Mouse (Mus musculus) gastrocnemius, adult 2 months (tissue): ENCODE data around the gene Amacr. TPM values are rescaled to one million over a fixed set of nuclear protein-coding genes. Genes with fewer than 3 reads are reported as not detected.

Source experiments
- DNase-seq: peaks from one replicate; pipeline ENCODE4 v3.0.0; 2022
- H3K27ac ChIP-seq: fragments of 200-600 bp; 2 replicates; pipeline ENCODE4 v1.8.1; 2022; ENCODE audit warnings: mild to moderate bottlenecking
- H3K4me3 ChIP-seq: fragments of 200-600 bp; 2 replicates; pipeline ENCODE4 v1.8.1; 2022; ENCODE audit warnings: mild to moderate bottlenecking, moderate library complexity
- CTCF ChIP-seq: fragments of 200-600 bp; IDR thresholded peaks from 2 replicates; pipeline ENCODE4 v1.8.1; 2022; ENCODE audit warnings: antibody characterized with exemption, mild to moderate bottlenecking, moderate library complexity
- intact Hi-C: fragments of 180-260 bp; cut with DNase I; formaldehyde crosslinking; loops from one replicate; pipeline ENCODE4 v1.15.1; 2025
- total RNA-seq, 2 experiments: library from RNA; stranded (reverse); gene quantifications; 2 replicates each; pipeline ENCODE4 v1.2.3; 2021

The Amacr gene
- total RNA-seq, 2 experiments from 2014 or later, result 15.5 to 23.3 TPM

DNA sequence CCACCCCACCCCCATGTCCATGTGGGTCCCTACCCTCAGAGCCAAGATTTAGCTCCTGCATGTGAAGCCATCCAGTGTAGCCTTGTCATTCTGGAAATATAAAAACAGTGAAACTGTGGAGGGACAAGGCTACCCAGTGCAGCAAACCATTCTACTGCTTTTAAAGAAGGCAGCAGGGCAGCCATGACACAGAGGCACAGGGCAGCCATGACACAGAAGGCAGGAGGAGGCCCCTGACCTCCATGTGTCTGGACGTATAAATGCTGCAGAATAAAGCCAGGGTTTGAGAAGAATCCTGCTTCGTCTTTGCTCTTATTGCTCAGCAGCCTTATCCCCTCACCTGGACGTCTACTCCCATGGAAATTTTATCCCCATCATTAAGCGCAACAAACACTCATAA, 22.2 kb downstream of the Amacr start:
- no peak overlapping the region for H3K4me3 ChIP-seq
- no peak for TF ChIP-seq CTCF
- DNase-seq, result no peak
- intact Hi-C loops, result no loop called here
- H3K27ac ChIP-seq, result no peak overlapping the region

DNA sequence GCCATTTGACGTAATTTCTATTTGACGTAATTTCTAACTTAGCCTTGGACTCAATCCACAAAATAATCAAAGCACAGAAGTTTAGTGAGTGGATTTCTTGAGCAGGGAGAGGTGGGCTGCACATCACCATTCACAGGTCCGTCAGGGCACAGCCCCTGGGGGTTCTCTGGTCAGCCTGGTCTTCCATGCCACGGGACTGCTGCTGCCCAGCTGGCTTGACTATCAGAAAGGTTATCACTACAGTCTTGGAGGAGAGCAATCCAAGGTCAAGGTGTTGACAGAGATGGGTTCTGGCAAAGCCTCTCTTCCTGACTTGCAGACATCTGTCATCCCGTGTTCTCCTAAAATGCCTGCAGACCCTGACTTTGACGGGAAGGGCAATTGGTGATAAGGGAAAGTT, 23.1 kb downstream of the Amacr start:
- no peak overlapping the region for H3K27ac ChIP-seq
- DNase-seq, result no peak
- no peak for TF ChIP-seq CTCF
- intact Hi-C loops, result no loop called here
- no peak overlapping the region for H3K4me3 ChIP-seq

DNA sequence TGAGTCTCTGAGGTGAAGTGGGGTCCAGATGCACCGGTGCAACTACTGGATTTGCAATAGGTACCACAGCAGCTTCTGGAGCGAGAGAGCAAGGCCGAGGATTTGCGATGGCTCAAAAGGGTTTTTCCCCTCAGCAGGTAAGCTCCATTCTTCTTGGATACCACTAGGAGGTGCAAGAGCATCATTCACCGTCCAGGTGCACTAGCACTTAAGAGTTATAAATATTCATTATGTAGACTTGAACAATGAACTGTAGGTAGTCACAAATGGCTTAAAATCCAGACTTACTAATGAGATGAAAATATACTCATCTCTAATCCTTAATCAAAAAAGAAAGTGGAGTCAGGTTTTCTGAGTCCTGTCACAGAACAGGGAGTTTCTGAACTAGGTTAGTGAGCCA, 27.2 kb downstream of the Amacr start:
- no peak overlapping the region for H3K27ac ChIP-seq

DNA sequence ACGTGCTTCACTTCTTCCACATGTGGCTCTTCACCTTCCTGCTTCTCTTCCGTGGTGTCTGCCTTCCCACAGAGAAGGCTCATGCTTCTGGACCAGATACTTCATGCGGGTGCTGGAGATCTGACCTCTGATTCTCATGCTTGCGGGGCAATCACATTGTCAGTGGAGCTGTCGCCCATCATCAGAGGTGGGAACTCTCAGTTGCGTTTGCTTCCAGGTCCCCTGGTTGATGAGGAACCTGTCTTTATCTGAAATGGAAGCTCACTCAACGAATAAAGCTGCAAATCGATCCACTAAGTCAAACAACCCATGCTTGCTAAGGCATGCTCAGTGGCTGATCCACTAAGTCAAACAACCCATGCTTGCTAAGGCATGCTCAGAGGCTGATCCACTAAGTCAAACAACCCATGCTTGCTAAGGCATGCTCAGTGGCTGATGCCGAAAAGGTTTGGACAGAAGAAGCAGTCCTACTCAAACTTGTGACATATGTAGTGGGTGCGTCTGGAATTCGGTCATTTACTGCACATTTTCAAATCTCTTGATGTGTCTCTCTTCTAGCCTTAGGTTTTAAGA, 29.5 kb downstream of the Amacr start:
- Histone ChIP-seq H3K27ac (no peak overlapping the region), H3K4me3 (no peak overlapping the region)
- intact Hi-C loops, result no loop called here
- TF ChIP-seq CTCF, result no peak
- no peak for DNase-seq

More for the DNA sequence above, 27.2 kb downstream of the Amacr start:
- intact Hi-C loops, result no loop called here
- H3K4me3 ChIP-seq, result no peak overlapping the region
- TF ChIP-seq CTCF, result peak; percentile 56
- DNase-seq, result no peak

DNA sequence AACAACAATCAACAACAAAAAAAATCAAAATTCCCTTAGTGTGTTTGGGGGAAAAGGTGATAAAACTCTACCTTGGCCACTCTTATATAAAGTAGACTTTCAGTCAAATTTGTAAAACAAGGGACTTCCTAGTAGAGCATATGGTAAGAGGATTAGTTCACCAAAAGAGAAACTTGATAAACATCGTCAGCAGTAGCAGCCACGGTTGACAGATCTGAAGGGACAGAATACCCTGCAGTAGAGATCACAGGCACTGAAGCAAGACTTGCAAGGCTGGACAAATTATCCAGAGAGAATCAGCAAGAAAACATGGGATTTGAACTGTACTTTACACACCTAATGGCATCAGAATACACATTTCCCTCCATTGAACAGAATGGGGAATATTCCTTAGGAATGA, 33.4 kb downstream of the Amacr start:
- intact Hi-C loops, result no loop called here
- no peak for DNase-seq
- H3K4me3 ChIP-seq, result no peak overlapping the region
- no peak for TF ChIP-seq CTCF
- no peak overlapping the region for H3K27ac ChIP-seq

DNA sequence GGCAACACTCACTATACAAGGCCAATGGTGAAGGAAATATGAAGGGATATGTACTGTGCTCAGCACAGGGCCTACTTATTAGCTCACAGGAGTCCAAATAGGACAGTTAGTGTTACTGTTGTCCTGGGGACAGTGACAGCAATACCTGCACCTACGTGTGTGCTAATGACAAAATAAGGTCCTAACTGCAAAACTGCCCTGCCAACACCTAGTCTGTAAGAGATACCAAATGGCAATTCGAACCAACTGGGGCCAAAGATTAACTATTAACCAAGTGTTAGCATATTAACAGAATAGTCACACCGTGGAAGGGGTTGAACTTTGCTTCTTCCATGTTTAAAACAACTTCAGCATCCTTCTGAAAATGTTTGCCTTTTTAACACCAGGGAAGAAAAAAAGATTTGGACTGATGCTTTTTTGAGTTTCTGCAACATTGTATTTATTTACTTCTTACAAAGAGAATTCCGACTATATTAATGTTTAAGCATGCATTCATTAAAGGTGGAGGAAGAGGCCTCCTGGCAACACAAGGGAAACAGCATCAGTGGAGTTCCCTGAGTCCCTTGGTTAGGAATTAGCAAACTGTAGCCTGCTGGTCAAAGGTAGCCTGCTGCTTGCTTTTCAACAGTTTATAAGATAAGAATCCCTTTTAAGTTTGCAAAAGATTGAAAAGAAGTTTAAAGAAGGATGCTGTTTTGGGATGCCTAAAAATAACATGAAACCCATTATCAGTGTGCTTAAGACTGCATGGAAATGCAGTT, 45.4 kb downstream of the Amacr start:
- no peak for TF ChIP-seq CTCF
- Histone ChIP-seq H3K4me3 (no peak overlapping the region), H3K27ac (no peak overlapping the region)
- DNase-seq, result no peak
- intact Hi-C loops, result no loop called here

DNA sequence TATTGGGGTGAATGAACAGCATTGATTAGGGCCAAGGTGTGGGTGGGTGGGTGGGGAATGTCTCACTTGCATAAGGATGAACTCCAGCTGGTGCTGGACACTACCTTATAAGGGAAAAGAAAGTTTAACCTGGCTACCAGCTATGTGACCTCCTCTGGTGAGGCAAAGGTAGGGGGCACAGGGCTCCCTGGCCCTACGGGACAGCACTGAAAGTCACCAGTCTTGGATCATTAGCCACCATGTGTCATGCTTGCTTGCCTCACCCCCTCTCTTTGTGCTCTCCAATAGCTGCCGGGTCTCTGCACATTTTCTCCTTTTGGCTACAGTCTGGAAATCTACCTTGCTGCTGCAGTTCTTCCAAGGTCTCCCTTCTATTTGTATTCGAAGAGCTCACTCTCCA, 48.6 kb downstream of the Amacr start:
- H3K27ac ChIP-seq, result no peak overlapping the region
- no peak overlapping the region for H3K4me3 ChIP-seq
- TF ChIP-seq CTCF, result no peak
- no peak for DNase-seq
- intact Hi-C loops, result no loop called here

DNA sequence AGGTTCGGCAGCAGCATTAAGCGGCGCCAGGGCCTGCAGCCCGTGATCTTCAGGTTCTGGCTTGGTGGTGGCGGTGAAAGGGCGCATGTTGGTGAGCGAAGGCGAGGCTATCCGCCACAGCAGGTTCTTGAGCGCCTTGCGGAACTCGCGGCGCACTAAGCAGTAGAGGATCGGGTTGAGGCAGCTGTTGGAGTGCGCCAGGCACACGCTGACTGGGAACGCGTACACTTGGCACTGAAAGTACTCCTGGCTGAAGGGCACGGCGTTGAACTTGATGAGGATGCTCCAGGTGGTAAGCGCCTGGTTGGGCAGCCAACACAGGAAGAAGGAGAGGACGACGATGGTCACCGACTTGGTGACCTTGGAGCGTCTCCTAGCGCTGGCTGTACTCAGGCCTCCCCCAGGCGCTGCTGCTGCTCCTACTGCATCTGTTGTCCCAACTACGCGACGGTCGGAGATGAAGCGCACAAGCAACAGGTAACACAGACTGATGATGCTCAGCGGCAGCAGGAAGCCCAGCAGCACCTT, 54.5 kb downstream of the Amacr start:
- Histone ChIP-seq H3K27ac (no peak overlapping the region), H3K4me3 (peak overlapping the region; percentile 67)
- TF ChIP-seq CTCF, result no peak
- intact Hi-C loops, result loop anchor here (5.0 kb wide), 1 partner anchor 114 kb away; no protein-coding TSS in a partner anchor
- DNase-seq, result peak; percentile 17

DNA sequence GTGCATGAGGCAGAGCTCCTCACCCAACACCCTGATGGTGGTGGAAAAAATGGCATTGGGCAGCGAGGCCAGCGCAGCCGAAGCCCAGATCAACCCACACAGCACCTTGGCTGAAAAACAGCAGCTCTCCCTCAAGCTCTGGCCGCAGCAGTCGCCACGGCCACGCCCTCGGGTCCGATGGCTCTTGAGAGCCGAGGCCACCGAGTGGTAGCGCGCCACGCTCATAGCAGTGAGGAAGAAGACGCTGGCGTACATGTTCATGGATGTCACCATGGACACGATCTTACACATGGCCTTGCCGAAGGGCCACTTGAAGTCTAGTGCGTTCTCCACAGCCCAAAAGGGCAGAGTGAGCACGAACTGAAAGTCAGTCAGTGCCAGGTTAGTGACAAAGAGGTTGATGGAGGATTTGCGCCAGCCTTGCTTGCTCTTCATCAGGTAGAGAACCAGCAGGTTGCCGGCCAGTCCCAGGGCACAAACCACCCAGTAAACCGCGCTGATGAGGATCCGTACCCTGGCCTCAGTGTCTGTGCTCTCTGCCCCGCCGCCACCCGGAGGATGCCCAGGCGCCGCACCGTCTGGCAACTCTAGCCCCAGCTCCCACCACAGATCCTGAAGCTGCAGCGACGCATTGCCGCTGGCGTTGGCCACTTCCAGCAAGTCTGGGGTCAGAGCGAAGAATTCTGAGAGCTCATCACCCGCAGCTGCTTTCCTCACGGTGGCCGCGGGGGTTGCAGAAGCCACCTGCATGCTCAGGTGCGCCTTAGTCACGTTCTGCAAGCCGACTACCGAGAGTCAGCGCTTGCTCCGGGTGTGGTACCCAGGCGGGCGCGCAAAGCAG, 55.2 kb downstream of the Amacr start:
- no peak for TF ChIP-seq CTCF
- peak; percentile 37 for DNase-seq
- peak overlapping the region; percentile 67 for H3K4me3 ChIP-seq
- intact Hi-C loops, result loop anchor here (5.0 kb wide), 1 partner anchor 114 kb away; no protein-coding TSS in a partner anchor
- H3K27ac ChIP-seq, result no peak overlapping the region

DNA sequence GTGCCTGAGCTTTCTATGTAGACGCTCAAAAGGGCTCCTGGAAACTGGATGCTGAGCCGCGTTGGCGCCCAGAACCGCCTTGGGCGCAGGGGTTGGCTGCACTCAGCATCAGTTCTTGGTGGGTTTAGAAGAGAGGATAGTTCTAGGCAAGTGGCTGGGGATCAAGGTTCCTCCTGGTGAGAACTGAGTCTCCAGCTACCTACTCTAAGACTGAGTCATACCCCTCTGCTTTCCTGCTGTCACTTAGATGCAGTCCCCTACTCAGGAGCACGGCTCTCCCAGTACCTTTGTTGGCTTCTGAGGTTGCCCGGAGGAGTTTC, 55.8 kb downstream of the Amacr start:
- H3K27ac ChIP-seq, result no peak overlapping the region
- peak overlapping the region; percentile 67 for H3K4me3 ChIP-seq
- TF ChIP-seq CTCF, result no peak
- no peak for DNase-seq
- intact Hi-C loops, result loop anchor here (5.0 kb wide), 1 partner anchor 115 kb away; no protein-coding TSS in a partner anchor

DNA sequence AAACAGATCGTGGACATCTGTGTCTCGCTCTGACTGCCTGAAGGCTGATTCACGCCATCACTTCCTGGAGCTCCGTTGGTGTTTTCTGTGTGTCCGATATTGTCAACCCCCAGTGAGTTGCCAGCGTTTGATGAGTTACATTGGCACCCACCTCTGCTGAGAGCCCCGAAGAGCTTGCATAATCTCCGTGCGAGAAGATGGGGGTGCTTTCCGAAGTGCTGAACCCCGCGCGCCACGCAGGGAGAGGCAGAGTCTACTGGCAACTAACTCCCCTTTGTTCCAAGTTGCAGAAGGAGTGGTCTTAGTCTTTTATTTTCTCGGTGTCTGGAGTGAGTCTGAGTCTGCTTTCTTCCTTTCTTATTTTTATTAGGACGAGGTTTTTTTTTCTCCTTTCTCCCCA, 56.2 kb downstream of the Amacr start, which contains the start of gene Rxfp3:
Gene Rxfp3 (minus strand): TSS at position 281 of the 400 bp plus-strand sequence.
- peak; percentile 24 for DNase-seq
- H3K4me3 ChIP-seq, result peak within 1 kb of the TSS; percentile 67
- intact Hi-C loops, result loop anchor here (1.0 to 5.0 kb wide), 3 partner anchors 115 to 343 kb away; no protein-coding TSS in a partner anchor

DNA sequence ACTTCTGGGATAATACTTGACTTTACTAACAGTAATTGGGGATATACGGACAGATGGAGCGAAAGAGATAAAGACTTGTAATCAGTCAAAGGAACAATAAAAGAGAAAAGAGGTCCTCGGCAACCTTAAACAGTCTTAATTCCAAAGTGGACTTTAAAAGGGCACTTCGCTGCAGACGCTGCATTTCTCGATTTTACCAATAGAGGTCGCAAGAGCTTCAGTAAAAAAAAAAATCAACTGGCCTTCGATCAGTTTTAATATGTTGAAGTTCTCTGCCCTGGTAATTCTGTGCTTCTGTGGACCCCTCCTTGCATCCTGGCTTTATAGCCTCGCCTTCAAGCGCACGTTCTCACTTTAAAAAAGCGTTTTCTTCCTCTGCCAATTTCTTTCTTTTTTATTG, 56.9 kb downstream of the Amacr start:
- DNase-seq, result peak; percentile 18
- Histone ChIP-seq H3K27ac (peak overlapping the region; percentile 13; the same call in 1 of the 2 replicates), H3K4me3 (no peak overlapping the region)
- TF ChIP-seq CTCF, result peak; percentile 92
- intact Hi-C loops, result loop anchor here (1.0 to 5.0 kb wide), 3 partner anchors 116 to 342 kb away; no protein-coding TSS in a partner anchor

More for the DNA sequence above, 56.2 kb downstream of the Amacr start, which contains the start of gene Rxfp3:
- no peak for TF ChIP-seq CTCF
- peak within 1 kb of the TSS; percentile 13; the same call in 1 of the 2 replicates for H3K27ac ChIP-seq
